Mouse (Mus musculus) R1 (cell line): ENCODE measurements at regions not wholly inside any gene's neighbourhood (a gene's known extent, or its start where the extent isn't known, plus 50 kb on each side); places are given as distances from the start of the nearest gene placed in this dataset.

Experiments
- DNase-seq: peaks from one replicate; pipeline ENCODE4 v3.0.0-alpha.2; 2018; ENCODE audit warnings: low read depth, low spot score

- no peak for DNase-seq
Observed at GRCm38 (mm10) chr12:12517020-12517419, 255.1 kb downstream of the Fam49a start.

GRCm38 (mm10) chr12:12510764-12511163 is 248.8 kb downstream of the Fam49a start:
- no peak for DNase-seq

- DNase-seq: no peak
Observed at GRCm38 (mm10) chr12:12509164-12509937, 247.4 kb downstream of the Fam49a start.

GRCm38 (mm10) chr12:12508487-12509125 is 246.7 kb downstream of the Fam49a start:
- DNase-seq: no peak

GRCm38 (mm10) chr12:12506671-12507070 is 244.7 kb downstream of the Fam49a start:
- no peak for DNase-seq

- DNase-seq: no peak
Observed at GRCm38 (mm10) chr12:12505590-12505989, 243.7 kb downstream of the Fam49a start.

- DNase-seq: no peak
Observed at GRCm38 (mm10) chr12:12499903-12500302, 238.0 kb downstream of the Fam49a start.

- no peak for DNase-seq
Observed at GRCm38 (mm10) chr12:12498621-12499020, 236.7 kb downstream of the Fam49a start.

- DNase-seq: no peak
Observed at GRCm38 (mm10) chr12:12497277-12497841, 235.4 kb downstream of the Fam49a start.

- DNase-seq: no peak
Observed at GRCm38 (mm10) chr12:12496593-12497141, 234.7 kb downstream of the Fam49a start.

- DNase-seq: no peak
Observed at GRCm38 (mm10) chr12:12490173-12490572, 228.2 kb downstream of the Fam49a start.

- no peak for DNase-seq
Observed at GRCm38 (mm10) chr12:12488090-12488489, 226.2 kb downstream of the Fam49a start.

- no peak for DNase-seq
Observed at GRCm38 (mm10) chr12:12486656-12487356, 224.9 kb downstream of the Fam49a start.

- no peak for DNase-seq
Observed at GRCm38 (mm10) chr12:12484921-12485680, 223.2 kb downstream of the Fam49a start.

GRCm38 (mm10) chr12:12480451-12480850 is 218.5 kb downstream of the Fam49a start:
- DNase-seq: no peak

- no peak for DNase-seq
Observed at GRCm38 (mm10) chr12:12452086-12452485, 190.1 kb downstream of the Fam49a start.

- DNase-seq: no peak
Observed at GRCm38 (mm10) chr12:12446768-12447167, 184.8 kb downstream of the Fam49a start.

GRCm38 (mm10) chr12:12446281-12446680 is 184.3 kb downstream of the Fam49a start:
- no peak for DNase-seq

GRCm38 (mm10) chr12:12442872-12443271 is 180.9 kb downstream of the Fam49a start:
- DNase-seq: no peak

- DNase-seq: no peak
Observed at GRCm38 (mm10) chr12:12436379-12436778, 174.4 kb downstream of the Fam49a start.

GRCm38 (mm10) chr12:12432597-12432996 is 170.7 kb downstream of the Fam49a start:
- no peak for DNase-seq
